Mouse (Mus musculus): ENCODE measurements around the gene Scamp5.

Gene Scamp5

DNA sequence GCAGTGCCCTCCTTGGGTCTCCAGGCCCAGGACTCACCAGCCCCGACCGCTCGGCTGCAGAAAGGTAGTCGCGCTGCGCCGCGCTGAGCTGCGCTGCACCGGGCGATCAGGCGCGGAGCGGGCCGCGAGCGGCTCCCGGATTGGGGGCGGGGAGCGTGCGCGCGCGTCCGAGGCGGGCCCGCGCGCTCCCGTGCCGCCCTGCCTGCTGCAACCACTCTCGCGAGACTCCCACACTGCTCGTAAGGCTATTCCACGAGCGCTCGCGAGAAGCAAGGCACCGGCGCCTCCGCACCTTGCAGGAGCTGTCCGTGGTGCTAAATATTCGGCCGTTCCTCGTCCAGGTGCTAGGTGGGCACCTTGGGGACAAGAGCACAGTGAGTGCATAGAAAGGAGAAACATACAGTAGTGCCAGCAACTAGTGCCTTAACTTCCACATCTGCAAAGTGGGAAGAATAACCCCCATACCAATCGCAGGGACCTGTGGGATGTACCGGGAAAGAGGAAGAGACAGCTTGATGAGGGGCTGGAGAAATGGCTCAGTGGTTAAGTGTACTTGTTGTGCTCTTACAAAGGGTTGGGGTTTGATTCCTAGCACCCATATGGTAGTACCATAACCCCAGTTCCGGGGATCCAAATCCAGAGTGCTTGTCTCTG, at the start of gene Scamp5:
Scamp5 (minus strand) TSS at position 165 of the 654 bp plus-strand sequence.
- DNase-seq (ENCODE audit: low read depth, low spot score), result peak; percentile 87

DNA sequence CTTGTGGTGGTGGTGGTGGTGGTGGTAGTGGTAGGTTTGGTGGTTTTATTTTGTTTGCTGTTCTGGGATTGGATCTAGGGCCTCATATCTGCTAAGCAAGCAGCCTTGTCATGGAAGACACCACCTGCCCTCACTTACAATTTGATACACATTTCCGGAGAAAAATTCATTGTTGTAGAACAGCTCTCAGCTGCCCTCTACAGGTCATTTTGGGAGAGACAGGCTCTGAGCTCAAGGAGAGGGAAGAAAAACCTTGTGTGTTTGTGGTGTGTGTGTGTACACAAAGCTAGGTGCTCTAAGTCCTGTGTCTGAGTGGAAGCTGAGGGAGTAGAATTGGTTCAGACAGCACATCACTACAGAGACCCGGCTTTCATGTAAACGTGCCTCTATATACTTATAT, 49.3 kb upstream of the Scamp5 start:
- DNase-seq (ENCODE audit: low read depth, low spot score), result peak; percentile 62

DNA sequence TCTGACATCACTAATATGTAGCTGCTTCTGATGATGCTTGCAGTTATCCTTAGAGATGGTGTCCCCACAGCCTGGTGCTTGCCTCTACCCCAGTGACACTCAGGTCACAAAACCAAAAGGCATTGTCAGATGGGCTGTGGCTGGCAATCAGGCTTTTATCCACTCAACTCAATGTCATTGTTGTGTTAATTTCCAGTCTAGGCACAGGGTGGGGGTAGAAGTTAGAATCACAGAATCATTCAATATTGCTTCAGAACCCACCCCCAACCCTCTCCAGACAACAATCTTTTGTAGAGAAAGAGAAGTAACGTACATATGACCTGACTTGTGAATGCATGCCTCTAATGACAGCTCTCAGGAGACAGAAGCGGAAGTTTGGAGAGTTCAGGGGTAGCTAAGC, 42.7 kb upstream of the Scamp5 start:
- no peak for DNase-seq (ENCODE audit: low read depth, low spot score)

DNA sequence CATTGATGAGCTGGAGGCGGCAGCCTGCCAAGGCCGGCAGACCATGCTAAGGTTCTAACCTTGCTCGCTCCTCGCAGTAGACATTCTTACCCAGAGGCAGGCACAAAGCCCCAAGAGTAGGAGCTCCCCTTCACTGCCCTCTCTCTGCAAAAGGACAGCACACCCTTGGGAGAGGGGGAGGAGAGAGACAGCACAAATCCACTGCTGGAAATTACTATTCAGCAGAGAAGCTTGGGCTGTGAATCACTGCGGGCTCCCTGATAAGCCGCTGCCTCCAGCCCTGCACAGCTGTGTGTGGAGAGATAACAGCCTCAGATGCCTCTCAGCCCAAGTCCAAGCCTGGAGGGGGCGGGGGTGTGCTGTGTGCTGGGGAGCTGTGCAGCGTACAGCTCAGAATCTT, 37.8 kb upstream of the Scamp5 start:
- no peak for DNase-seq (ENCODE audit: low read depth, low spot score)

- DNase-seq (ENCODE audit: low read depth, low spot score), result no peak
These were observed 37.0 kb upstream of the Scamp5 start for GRCm38 (mm10) chr9:57504891-57505290.

GRCm38 (mm10) chr9:57504381-57504700, 36.5 kb upstream of the Scamp5 start:
- DNase-seq (ENCODE audit: low read depth, low spot score), result peak; percentile 56

DNA sequence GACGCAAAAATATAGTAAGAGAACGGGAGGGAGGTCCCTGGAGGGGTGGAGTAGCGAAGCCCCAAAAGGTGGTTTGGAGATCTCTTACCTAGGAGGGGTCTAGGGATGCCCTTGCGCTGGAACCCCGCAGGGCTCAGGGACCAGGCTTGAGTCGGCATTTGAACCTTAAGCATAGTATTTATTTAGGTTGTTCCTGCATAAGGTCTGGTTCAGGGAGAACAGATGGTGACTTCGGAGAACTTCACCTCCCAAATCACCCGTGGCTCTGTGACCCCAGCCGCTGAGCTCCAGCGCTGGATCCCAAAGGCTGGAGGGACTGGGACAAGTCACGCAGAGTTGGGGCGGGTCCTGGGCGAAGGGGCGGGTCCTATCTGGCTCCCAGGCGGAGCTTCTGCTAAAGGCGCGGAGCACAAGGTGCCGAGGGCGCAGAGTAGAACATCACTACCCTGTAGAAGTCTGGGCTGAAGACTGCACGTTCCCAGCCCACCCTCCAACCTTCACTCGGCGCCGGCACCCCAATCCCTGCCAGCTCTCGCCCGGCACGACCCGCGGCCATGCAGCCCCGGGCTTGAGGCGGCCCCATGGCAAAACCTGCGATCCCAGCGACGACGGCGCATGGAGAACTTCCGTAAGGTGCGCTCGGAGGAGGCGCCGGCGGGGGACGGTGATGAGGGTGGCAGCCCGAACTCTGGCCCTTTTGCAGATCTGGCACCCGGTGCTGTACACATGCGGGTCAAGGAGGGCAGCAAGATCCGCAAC, 35.9 kb upstream of the Scamp5 start, which contains the start of gene Rpp25:
Rpp25 (plus strand) TSS at position 405 of the 759 bp plus-strand sequence.
- DNase-seq (ENCODE audit: low read depth, low spot score), result no peak

DNA sequence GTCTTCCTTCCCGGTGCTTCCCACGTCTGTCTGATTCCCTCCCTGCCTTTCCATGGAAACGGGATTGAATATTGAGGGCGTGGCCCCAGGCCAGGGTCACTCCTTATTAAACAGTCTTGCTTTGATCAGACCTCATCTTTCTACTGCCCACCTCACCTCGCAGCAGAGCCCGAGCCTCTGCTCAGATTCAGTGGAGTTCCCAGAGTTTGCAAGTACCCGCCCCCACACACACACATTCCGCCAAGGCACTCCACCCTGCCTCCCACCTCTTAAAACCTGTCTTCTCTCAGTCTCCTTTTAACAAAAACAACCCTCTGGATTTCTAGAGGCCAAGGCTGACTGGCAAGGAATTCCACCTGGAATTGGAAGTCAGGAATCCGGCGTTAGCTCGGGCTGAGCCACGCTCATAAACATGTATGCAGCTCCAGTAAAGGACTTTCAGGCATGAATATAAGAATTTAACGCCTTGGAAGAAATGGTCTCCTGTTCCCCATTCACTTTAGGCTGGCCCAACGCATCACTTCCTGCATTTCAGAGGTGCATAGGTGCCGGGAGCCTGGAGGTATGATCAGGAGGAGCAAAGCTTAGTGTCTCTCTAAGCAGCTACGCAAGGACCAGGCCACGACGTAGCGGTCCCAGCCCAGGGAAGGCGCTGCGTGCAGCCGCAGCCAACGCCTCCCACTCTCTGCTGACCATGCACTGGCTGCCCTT, 35.2 kb upstream of the Scamp5 start:
- DNase-seq (ENCODE audit: low read depth, low spot score), result no peak

DNA sequence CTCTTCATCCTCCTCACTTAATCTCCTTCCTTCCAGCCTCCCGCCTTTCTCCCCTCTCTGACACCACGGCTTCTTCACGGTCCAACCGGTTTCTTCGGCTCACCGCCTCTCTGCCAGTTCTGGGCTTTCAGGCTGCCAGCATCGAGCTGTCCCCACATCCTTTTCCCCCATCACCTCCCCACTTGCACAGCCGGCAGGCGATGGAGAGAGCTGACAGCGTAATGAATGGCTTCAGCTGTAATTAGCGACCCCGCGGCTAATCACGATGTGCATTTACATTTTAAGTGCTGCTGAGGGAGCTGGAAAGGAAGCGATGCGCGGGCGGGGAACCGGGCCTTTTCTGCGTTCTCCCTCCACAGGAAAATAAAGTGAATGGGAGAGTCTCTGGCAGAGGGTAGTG, 34.0 kb upstream of the Scamp5 start:
- DNase-seq (ENCODE audit: low read depth, low spot score), result no peak

DNA sequence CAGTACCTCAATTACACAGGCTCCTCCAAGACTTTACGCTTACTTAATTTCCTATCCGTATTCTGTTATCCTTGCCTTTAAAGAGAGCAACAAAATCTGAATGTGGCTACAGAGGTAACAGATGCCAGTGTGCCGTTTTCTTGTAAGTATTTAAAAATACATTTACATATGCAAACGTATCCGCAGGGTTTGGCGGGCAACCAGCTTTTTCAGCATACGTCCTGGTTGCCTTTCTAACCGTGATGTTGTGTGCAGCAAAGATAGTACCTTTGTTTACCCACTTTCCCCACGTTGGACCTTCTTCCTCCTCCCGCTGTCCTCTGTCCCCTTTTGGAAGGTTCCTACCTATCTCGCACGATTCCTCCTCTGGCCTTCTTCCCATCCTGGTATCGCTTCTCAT, 33.6 kb upstream of the Scamp5 start:
- DNase-seq (ENCODE audit: low read depth, low spot score), result no peak

- no peak for DNase-seq (ENCODE audit: low read depth, low spot score)
These were observed 30.7 kb upstream of the Scamp5 start for GRCm38 (mm10) chr9:57498536-57498935.

DNA sequence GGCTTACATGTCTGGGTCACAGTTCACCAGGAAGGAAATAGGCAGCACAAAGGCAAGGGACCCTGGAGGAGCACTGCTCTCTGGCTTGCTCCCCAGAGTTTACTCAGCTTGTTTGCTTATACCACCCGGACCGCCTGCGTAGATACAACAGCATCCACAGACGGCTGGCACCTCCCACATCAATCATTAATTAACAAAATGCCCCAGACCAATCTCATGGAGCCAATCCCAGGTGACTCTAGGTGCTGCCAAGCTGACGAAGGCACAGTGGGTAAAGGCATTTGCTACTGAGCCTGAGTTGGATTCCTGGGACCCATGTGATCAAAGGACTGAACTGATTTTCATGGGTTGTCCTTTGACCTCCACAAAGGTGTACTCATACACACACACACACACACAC, 29.4 kb upstream of the Scamp5 start:
- no peak for DNase-seq (ENCODE audit: low read depth, low spot score)

DNA sequence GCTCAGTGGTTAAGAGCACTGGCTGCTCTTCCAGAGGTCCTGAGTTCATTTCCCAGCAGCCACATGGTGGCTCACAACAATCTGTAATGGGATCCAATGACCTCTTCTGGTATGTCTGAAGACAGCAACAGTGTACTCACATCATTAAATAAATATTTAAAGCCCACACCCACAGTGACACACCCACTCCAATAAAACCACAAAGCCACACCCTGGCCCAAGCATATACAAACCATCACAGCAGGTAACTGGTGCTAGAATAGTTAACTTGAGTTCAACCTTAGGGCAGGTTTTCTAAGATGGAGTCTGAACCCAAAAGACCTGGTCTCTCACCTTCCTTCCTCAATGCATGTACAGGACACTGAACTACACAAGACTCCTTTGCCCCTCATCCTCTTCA, 27.1 kb upstream of the Scamp5 start:
- DNase-seq (ENCODE audit: low read depth, low spot score), result no peak

- no peak for DNase-seq (ENCODE audit: low read depth, low spot score)
These were observed 25.7 kb upstream of the Scamp5 start for GRCm38 (mm10) chr9:57493532-57493931.

GRCm38 (mm10) chr9:57487807-57488206, 19.9 kb upstream of the Scamp5 start:
- DNase-seq (ENCODE audit: low read depth, low spot score), result no peak

- DNase-seq (ENCODE audit: low read depth, low spot score), result peak; percentile 80
These were observed 17.9 kb upstream of the Scamp5 start for GRCm38 (mm10) chr9:57485774-57486173.

GRCm38 (mm10) chr9:57468914-57469313, 1.1 kb upstream of the Scamp5 start:
- DNase-seq (ENCODE audit: low read depth, low spot score), result no peak

DNA sequence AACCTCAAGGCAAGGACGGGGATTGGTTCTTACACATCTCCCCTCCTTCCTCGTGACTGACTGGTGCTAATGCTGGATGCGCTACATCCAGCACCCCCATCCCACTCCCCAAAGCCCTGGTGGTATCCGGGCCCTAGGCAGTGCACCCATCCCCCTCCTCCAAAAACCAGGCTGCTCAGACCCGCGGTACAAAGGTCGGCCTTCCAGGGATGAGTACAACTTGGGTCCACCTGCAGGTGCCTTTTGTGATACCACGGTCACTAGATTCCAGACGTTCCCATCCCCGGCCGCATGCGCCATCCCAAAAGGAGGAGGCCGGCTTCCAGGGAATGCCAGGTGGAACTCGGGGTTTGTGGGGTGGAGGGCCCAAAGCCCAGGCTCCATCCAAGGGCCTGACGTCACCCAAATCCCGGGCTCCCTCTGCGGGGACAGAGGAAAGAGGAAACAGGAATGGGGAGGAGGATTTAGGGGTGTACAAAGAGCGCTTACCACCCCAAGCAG, 539 bp downstream of the Scamp5 start:
- DNase-seq (ENCODE audit: low read depth, low spot score), result no peak

DNA sequence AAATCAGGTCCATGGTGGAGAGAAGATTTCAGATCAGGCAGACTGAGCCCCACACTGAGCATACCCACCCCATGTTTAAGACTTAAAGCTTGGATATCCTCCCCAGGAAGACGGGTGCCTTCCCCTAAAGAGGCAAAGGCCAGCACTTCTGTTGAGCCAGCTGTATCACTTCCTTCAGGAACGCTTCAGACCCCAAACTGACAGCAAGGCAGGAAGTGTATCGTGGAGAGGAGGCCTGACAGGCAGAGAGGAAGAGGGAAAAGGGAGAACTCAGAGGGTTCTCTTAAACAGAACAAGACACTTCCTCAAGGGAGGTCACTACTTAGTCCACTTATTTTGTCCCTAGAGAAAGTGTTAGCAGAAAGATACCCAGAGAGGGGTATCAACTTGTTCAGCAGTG, 1.8 kb downstream of the Scamp5 start:
- no peak for DNase-seq (ENCODE audit: low read depth, low spot score)

DNA sequence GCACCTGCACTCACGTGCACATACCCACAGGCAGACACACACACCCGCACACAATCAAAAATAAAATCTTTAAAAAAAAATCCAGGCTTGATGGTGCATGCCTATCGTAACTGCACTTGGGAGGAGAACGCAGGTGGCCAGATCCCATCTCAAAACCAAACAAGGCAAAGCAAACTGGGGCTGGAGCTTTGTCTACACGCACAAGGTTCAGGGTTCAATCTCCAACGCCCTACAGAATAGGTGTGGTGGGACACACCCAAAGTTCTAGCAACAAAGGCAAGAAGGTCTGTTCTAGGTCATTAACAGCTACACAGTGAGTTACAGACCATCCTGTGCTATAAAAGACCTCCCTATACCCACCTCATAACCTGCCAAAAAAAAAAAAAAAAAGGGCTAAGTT, 5.0 kb downstream of the Scamp5 start:
- DNase-seq (ENCODE audit: low read depth, low spot score), result no peak

DNA sequence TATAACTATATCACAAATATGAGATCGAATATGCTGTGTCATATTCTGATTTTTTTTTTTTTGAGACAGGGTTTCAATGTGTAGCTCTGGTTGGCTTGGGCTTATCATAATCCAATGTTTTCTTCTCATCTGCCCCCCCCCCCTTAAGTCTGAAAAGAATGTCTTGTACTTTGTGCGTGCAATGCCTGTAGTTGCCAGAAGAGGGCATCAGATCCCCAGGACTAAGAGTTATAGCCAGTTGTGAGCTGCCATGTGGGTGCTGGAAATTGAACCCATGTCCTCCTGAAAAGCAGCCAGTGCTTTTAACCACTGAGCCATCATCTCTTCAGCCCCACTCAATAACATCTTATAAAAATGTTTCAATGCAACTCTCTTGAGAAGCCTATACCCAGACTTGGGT, 8.2 kb downstream of the Scamp5 start:
- DNase-seq (ENCODE audit: low read depth, low spot score), result no peak

GRCm38 (mm10) chr9:57453516-57453915, 14.3 kb downstream of the Scamp5 start:
- no peak for DNase-seq (ENCODE audit: low read depth, low spot score)

Data from retina, postnatal 7 days (tissue).